Mouse (Mus musculus) testis, adult 2 months (tissue): ENCODE data around the gene Hrnr.

Source experiments
- CTCF ChIP-seq: fragments of 200-500 bp; IDR thresholded peaks from 2 replicates; pipeline ENCODE4 v1.5.1; 2012; ENCODE audit warnings: low read depth, mild to moderate bottlenecking, inconsistent platforms, low read length, moderate library complexity; ENCODE audit not compliant: control insufficient read depth, insufficient read depth, insufficient replicate concordance
- POLR2A ChIP-seq: fragments of 200-500 bp; IDR thresholded peaks from 2 replicates; pipeline ENCODE4 v1.6.1; 2012; ENCODE audit warnings: low read depth, mild to moderate bottlenecking, inconsistent platforms, low read length, moderate library complexity; ENCODE audit not compliant: control insufficient read depth

- no peak for TF ChIP-seq CTCF
- no peak for TF ChIP-seq POLR2A
These were observed 13.4 kb upstream of the Hrnr start for GRCm38 (mm10) chr3:93306142-93306541.
